Comparison of ENCODE assay signal across 12 mouse cellular contexts in the genomic region with DNA sequence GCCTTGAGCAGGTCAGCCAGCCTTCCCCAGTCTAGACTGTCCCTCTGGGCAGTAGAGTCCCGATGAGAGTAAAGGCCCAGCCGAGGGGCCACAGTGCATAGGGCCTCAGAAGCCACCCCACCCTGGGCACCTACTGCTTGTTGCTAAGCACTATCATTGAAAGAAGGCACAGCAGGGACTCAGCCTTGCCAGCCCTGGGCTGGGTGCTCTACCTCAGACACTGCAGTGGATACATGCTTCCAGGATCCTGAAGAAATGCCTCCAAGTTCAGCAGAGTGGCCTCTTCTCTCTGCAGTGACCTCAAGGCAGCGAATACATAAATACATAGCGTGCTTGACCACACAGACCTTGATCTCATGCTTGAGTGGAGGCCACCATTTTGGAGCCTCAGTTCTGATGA.
DNase-seq lines count a peak whose midpoint lies in the region; ATAC-seq lines count a peak whose summit lies in the region.
"Had no signal": no experiment of that assay in that cellular context is flagged by ENCODE, and none has a peak within 500 bp of the region (broad histone marks: within the 10 kb centered on the region; RNA-seq: fewer than 3 reads in every experiment).

No protein-coding gene starts in this region.

- H3K4me3 ChIP-seq in heart, embryonic 16.5 days (ENCODE audit: low read length) = no peak overlapping the region
- H3K4me3 ChIP-seq in embryonic facial prominence, embryonic 10.5 days = no peak overlapping the region
- H3K4me3 ChIP-seq in embryonic facial prominence, embryonic 14.5 days (ENCODE audit: low read depth, low read length) = no peak overlapping the region
- H3K4me3 ChIP-seq in liver, embryonic 11.5 days (ENCODE audit: low read depth, low read length) = no peak overlapping the region

- H3K9ac ChIP-seq in heart, embryonic 16.5 days (ENCODE audit: low read length) = no peak overlapping the region
- H3K9ac ChIP-seq in embryonic facial prominence, embryonic 14.5 days (ENCODE audit: low read depth, low read length) = no peak overlapping the region
- H3K9ac ChIP-seq in liver, embryonic 11.5 days (ENCODE audit: low read depth, low read length) = no peak overlapping the region

- no peaks in the 10 kb centered on the region for H3K27me3 ChIP-seq in heart, embryonic 16.5 days (ENCODE audit: control insufficient read depth, insufficient read depth, low read length)
- H3K27me3 ChIP-seq in embryonic facial prominence, embryonic 10.5 days (replicated peaks; ENCODE audit: low read depth, poor library complexity, severe bottlenecking) = no peaks in the 10 kb centered on the region
- H3K27me3 ChIP-seq in embryonic facial prominence, embryonic 14.5 days (replicated peaks; ENCODE audit: control insufficient read depth, insufficient read depth, low read length) = no peaks in the 10 kb centered on the region
- H3K27me3 ChIP-seq in liver, embryonic 11.5 days (replicated peaks; ENCODE audit: control insufficient read depth, insufficient read depth, low read length) = no peaks in the 10 kb centered on the region

- H3K36me3 ChIP-seq in heart, embryonic 16.5 days (ENCODE audit: control insufficient read depth, insufficient read depth) = no peaks in the 10 kb centered on the region
- no peaks in the 10 kb centered on the region for H3K36me3 ChIP-seq in embryonic facial prominence, embryonic 10.5 days (replicated peaks)
- H3K36me3 ChIP-seq in embryonic facial prominence, embryonic 14.5 days (ENCODE audit: control insufficient read depth, insufficient read depth, low read length) = no peaks in the 10 kb centered on the region
- no peaks in the 10 kb centered on the region for H3K36me3 ChIP-seq in liver, embryonic 11.5 days (ENCODE audit: control insufficient read depth, insufficient read depth, low read length)

- no peak for DNase-seq in heart, postnatal 4 days
- no peak for DNase-seq in embryonic facial prominence, embryonic 10.5 days (ENCODE audit: low spot score)
- no peak for DNase-seq in embryonic facial prominence, embryonic 14.5 days (ENCODE audit: low spot score)
- no peak for DNase-seq in liver, embryonic 11.5 days (ENCODE audit: low spot score)
- DNase-seq in adrenal gland, adult 2 months = no peak
- no peak for DNase-seq in ovary, adult 18-20 months (ENCODE audit: low spot score)
- DNase-seq: cerebellum, postnatal 25 days; lung, postnatal 36 days; right cerebral cortex, postnatal 4 days; thymus, adult 18-20 months had no signal

- H3K27ac ChIP-seq in heart, embryonic 16.5 days (ENCODE audit: low read length) = peak overlapping the region; percentile 81
- H3K27ac ChIP-seq in embryonic facial prominence, embryonic 10.5 days (replicated peaks) = peak overlapping the region; percentile 83
- peak overlapping the region; percentile 93 for H3K27ac ChIP-seq in embryonic facial prominence, embryonic 14.5 days (replicated peaks; ENCODE audit: low read depth, low read length)
- H3K27ac ChIP-seq in liver, embryonic 11.5 days (ENCODE audit: low read depth, low read length) = peak overlapping the region; percentile 6; the same call in 1 of the 2 replicates
- H3K27ac ChIP-seq: kidney, postnatal 0 days had no signal

- no peaks in the 10 kb centered on the region for H3K9me3 ChIP-seq in heart, embryonic 16.5 days (replicated peaks; ENCODE audit: control insufficient read depth, low read length)
- H3K9me3 ChIP-seq in embryonic facial prominence, embryonic 10.5 days = no peaks in the 10 kb centered on the region
- H3K9me3 ChIP-seq in embryonic facial prominence, embryonic 14.5 days (ENCODE audit: control insufficient read depth, low read length) = no peaks in the 10 kb centered on the region
- no peaks in the 10 kb centered on the region for H3K9me3 ChIP-seq in liver, embryonic 11.5 days (ENCODE audit: control insufficient read depth, low read length)

- no peak for ATAC-seq in heart, embryonic 16.5 days (replicated peaks; ENCODE audit: extremely low read depth, insufficient read depth, low FRiP score)
- no peak for ATAC-seq in embryonic facial prominence, embryonic 14.5 days (ENCODE audit: low read depth)
- no peak for ATAC-seq in liver, embryonic 11.5 days (replicated peaks; ENCODE audit: low FRiP score)

- H3K4me2 ChIP-seq in heart, embryonic 16.5 days (ENCODE audit: low read depth, low read length) = no peak overlapping the region
- no peak overlapping the region for H3K4me2 ChIP-seq in embryonic facial prominence, embryonic 14.5 days (ENCODE audit: low read depth, low read length)
- no peak overlapping the region for H3K4me2 ChIP-seq in liver, embryonic 11.5 days

- WGBS in heart, embryonic 16.5 days = 90% methylated on average over 4 of the region's 4 CpGs
- WGBS in embryonic facial prominence, embryonic 10.5 days = 78% methylated on average over 4 of the region's 4 CpGs
- 73% methylated on average over 4 of the region's 4 CpGs for WGBS in embryonic facial prominence, embryonic 14.5 days
- WGBS in liver, embryonic 11.5 days = 87% methylated on average over 4 of the region's 4 CpGs

- peaks cover 19% of the 10 kb centered on the region for H3K4me1 ChIP-seq in heart, embryonic 16.5 days (ENCODE audit: control insufficient read depth, insufficient read depth, low read length)
- peaks cover 50% of the 10 kb centered on the region for H3K4me1 ChIP-seq in embryonic facial prominence, embryonic 10.5 days
- peaks cover 22% of the 10 kb centered on the region for H3K4me1 ChIP-seq in embryonic facial prominence, embryonic 14.5 days (ENCODE audit: control insufficient read depth, insufficient read depth, low read length)
- H3K4me1 ChIP-seq in liver, embryonic 11.5 days (replicated peaks; ENCODE audit: control insufficient read depth, insufficient read depth, low read length) = peaks cover 36% of the 10 kb centered on the region

Comparison
In these comparisons a context has a peak if more than half of its experiments do, and no peak if none do; other contexts are left out.
1. H3K27ac ChIP-seq: peak in every context shown above with its lines; median percentile 93 in embryonic facial prominence, embryonic 14.5 days; 83 in embryonic facial prominence, embryonic 10.5 days; 81 in heart, embryonic 16.5 days; 6 in liver, embryonic 11.5 days.